Mouse (Mus musculus) brain, embryonic 14.5 days (tissue): ENCODE results near the gene Atxn2.

Source experiments
- CTCF ChIP-seq: fragments of 200-500 bp; IDR thresholded peaks from 2 replicates; pipeline ENCODE4 v1.5.1; 2012; ENCODE audit warnings: inconsistent platforms, mild to moderate bottlenecking, moderate library complexity, borderline replicate concordance; ENCODE audit not compliant: insufficient read depth, insufficient read length; ENCODE audit errors: extremely low read depth
- POLR2A ChIP-seq: fragments of 200-500 bp; IDR thresholded peaks from 2 replicates; pipeline ENCODE4 v1.6.1; 2012; ENCODE audit warnings: mild to moderate bottlenecking, inconsistent platforms, borderline replicate concordance; ENCODE audit not compliant: poor library complexity, insufficient read depth, insufficient read length, severe bottlenecking; ENCODE audit errors: extremely low read depth

DNA sequence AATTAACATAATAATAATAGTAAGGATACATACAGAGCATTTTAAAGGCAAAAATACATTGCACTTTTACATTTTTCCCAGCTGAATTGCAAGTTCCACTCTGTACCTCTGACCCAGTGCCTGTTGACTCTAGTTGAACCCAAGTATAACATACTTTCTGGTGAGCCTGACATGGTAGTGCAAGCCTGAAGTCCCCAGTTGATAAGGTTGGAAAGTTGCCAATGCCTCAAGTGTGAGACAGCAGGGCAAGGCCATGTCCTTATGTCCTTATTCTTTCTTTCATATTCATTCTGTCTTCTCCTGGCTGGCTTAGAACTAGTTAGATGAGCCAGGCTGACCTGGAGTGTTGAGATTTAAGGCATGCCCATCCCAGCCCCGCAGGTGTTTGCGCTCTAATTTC, 28.9 kb upstream of the Atxn2 start:
- TF ChIP-seq CTCF (no peak), POLR2A (no peak)
